Mouse (Mus musculus) hindbrain, embryonic 12.5 days (tissue): ENCODE results near the gene a. TPM values are rescaled to one million over a fixed set of nuclear protein-coding genes. Genes with fewer than 3 reads are reported as not detected.
"Not testable (repeated sequence)": the region's sequence is repeated elsewhere in the genome, so short reads cannot be mapped to it uniquely, and the experiment has no call there.

Experiments used
- ATAC-seq: fragments of 200-750 bp; cut with Nextera tagmentation; 2 replicates; pipeline ENCODE4 v1.8.0; 2017; ENCODE audit warnings: moderate TSS enrichment; ENCODE audit not compliant: low FRiP score
- H3K27ac ChIP-seq: fragments of 300-500 bp; sonication (generic); 2 replicates; pipeline ENCODE4 v1.5.1; 2016; ENCODE audit warnings: mild to moderate bottlenecking
- H3K27me3 ChIP-seq: fragments of 300-500 bp; sonication (generic); 2 replicates; pipeline ENCODE4 v1.6.1; 2016; ENCODE audit warnings: mild to moderate bottlenecking
- H3K36me3 ChIP-seq: fragments of 300-500 bp; sonication (generic); 2 replicates; pipeline ENCODE4 v1.6.1; 2016; ENCODE audit warnings: mild to moderate bottlenecking
- H3K4me1 ChIP-seq: fragments of 300-500 bp; sonication (generic); 2 replicates; pipeline ENCODE4 v1.6.1; 2016
- H3K4me2 ChIP-seq: fragments of 300-500 bp; sonication (generic); replicated peaks from 2 replicates; pipeline ENCODE4 v1.6.1; 2016; ENCODE audit warnings: mild to moderate bottlenecking
- H3K4me3 ChIP-seq: fragments of 300-500 bp; sonication (generic); 2 replicates; pipeline ENCODE4 v1.5.1; 2016; ENCODE audit warnings: mild to moderate bottlenecking
- H3K9ac ChIP-seq: fragments of 300-500 bp; sonication (generic); 2 replicates; pipeline ENCODE4 v1.6.1; 2016; ENCODE audit warnings: mild to moderate bottlenecking, moderate library complexity
- H3K9me3 ChIP-seq: fragments of 300-500 bp; sonication (generic); replicated peaks from 2 replicates; pipeline ENCODE4 v1.6.1; 2016; ENCODE audit warnings: mild to moderate bottlenecking
- WGBS: fragments of 180-500 bp; shearing (Covaris S2); methylation state at CpG from one replicate; pipeline ENCODE4 v1.1.7; 2016; 5-methylcytosine and 5-hydroxymethylcytosine counted together
- polyA plus RNA-seq: library from polyadenylated mRNA; unstranded; fragments of >200 nt; fragmentation: Nextera tagmentation; extraction: Ambion mirVana; gene quantifications from 2 replicates; pipeline ENCODE4 v1.2.1, GENCODE M21; 2016

The a gene
- polyA plus RNA-seq, 1 experiment from 2014 or later: 3.0 TPM

- Histone ChIP-seq H3K4me3 (no peak overlapping the region), H3K27me3 (no peaks in the 10 kb centered on the region), H3K36me3 (no peaks in the 10 kb centered on the region), H3K27ac (no peak overlapping the region), H3K9ac (no peak overlapping the region), H3K9me3 (no peaks in the 10 kb centered on the region), H3K4me2 (no peak overlapping the region), H3K4me1 (no peaks in the 10 kb centered on the region)
- no peak for ATAC-seq
- WGBS: 85% methylated on average over 8 of the region's 8 CpGs
Measured at GRCm38 (mm10) chr2:154991411-154991810, 200.2 kb downstream of the a start.

GRCm38 (mm10) chr2:154992083-154992482 lies 200.9 kb downstream of the a start:
- Histone ChIP-seq H3K4me1 (no peaks in the 10 kb centered on the region), H3K27ac (no peak overlapping the region), H3K9ac (no peak overlapping the region), H3K4me3 (no peak overlapping the region), H3K27me3 (no peaks in the 10 kb centered on the region), H3K4me2 (no peak overlapping the region), H3K9me3 (no peaks in the 10 kb centered on the region), H3K36me3 (no peaks in the 10 kb centered on the region)
- 87% methylated on average over 5 of the region's 5 CpGs for WGBS
- ATAC-seq: no peak

- Histone ChIP-seq H3K4me3 (no peak overlapping the region), H3K4me1 (no peaks in the 10 kb centered on the region), H3K9ac (no peak overlapping the region), H3K4me2 (no peak overlapping the region), H3K27me3 (no peaks in the 10 kb centered on the region), H3K9me3 (no peaks in the 10 kb centered on the region), H3K36me3 (no peaks in the 10 kb centered on the region), H3K27ac (no peak overlapping the region)
- WGBS: 91% methylated on average over 11 of the region's 11 CpGs
- no peak for ATAC-seq
Measured at GRCm38 (mm10) chr2:155005491-155005890, 214.3 kb downstream of the a start.

GRCm38 (mm10) chr2:155011086-155011656 lies 220.0 kb downstream of the a start:
- H3K4me3 ChIP-seq: no peak overlapping the region
- no peaks in the 10 kb centered on the region for H3K27me3 ChIP-seq
- H3K36me3 ChIP-seq: no peaks in the 10 kb centered on the region
- no peak overlapping the region for H3K9ac ChIP-seq
- no peak overlapping the region for H3K4me2 ChIP-seq
- no peak overlapping the region for H3K27ac ChIP-seq
- no peaks in the 10 kb centered on the region for H3K9me3 ChIP-seq
- no peaks in the 10 kb centered on the region for H3K4me1 ChIP-seq
- ATAC-seq: no peak
- WGBS: 50% methylated on average over 3 of the region's 3 CpGs

- Histone ChIP-seq H3K27ac (no peak overlapping the region), H3K4me1 (no peaks in the 10 kb centered on the region), H3K36me3 (no peaks in the 10 kb centered on the region), H3K9ac (no peak overlapping the region), H3K4me2 (no peak overlapping the region), H3K4me3 (no peak overlapping the region), H3K9me3 (no peaks in the 10 kb centered on the region), H3K27me3 (no peaks in the 10 kb centered on the region)
- no peak for ATAC-seq
- 83% methylated on average over 6 of the region's 6 CpGs for WGBS
Measured at GRCm38 (mm10) chr2:155012991-155013390, 221.8 kb downstream of the a start.

GRCm38 (mm10) chr2:155016751-155017150 lies 225.5 kb downstream of the a start:
- not testable (repeated sequence) for H3K4me2 ChIP-seq, H3K9me3 ChIP-seq, H3K4me1 ChIP-seq, H3K36me3 ChIP-seq, H3K9ac ChIP-seq, ATAC-seq, H3K27ac ChIP-seq, H3K4me3 ChIP-seq, H3K27me3 ChIP-seq
- WGBS: 20% methylated on average over 8 of the region's 9 CpGs

GRCm38 (mm10) chr2:155018251-155018755 lies 227.1 kb downstream of the a start, which contains the start of gene Gm14226:
TSS of gene Gm14226 (plus strand) at chr2:155018266.
- H3K4me1 ChIP-seq, H3K27me3 ChIP-seq, H3K9me3 ChIP-seq, H3K36me3 ChIP-seq: not testable (repeated sequence)
- Histone ChIP-seq H3K9ac (peak within 1 kb of the TSS; percentile 63), H3K4me2 (peak within 1 kb of the TSS; percentile 83), H3K27ac (peak within 1 kb of the TSS; percentile 83), H3K4me3 (peak within 1 kb of the TSS; percentile 40)
- ATAC-seq: 0 out of 2 replicates have a peak, but pooled peaks have one; percentile 18
- WGBS: 2% methylated on average over 24 of the region's 26 CpGs

- H3K36me3 ChIP-seq: no peaks in the 10 kb centered on the region
- H3K4me3 ChIP-seq: peak overlapping the region; percentile 40
- H3K27me3 ChIP-seq: 0 out of 2 replicates have a peak, but pooled peaks cover 5% of the 10 kb centered on the region
- H3K27ac ChIP-seq: peak overlapping the region; percentile 83
- under 1% methylated on average over 38 of the region's 38 CpGs for WGBS
- no peaks in the 10 kb centered on the region for H3K9me3 ChIP-seq
- H3K4me1 ChIP-seq: peaks cover 3% of the 10 kb centered on the region; the same call in 1 of the 2 replicates
- peak overlapping the region; percentile 63 for H3K9ac ChIP-seq
- ATAC-seq: peak; percentile 93
- peak overlapping the region; percentile 83 for H3K4me2 ChIP-seq
Measured at GRCm38 (mm10) chr2:155018762-155019641, 227.8 kb downstream of the a start.

- under 1% methylated on average over 22 of the region's 22 CpGs for WGBS
- H3K9me3 ChIP-seq: no peaks in the 10 kb centered on the region
- H3K9ac ChIP-seq: peak overlapping the region; percentile 63
- 0 out of 2 replicates have a peak, but pooled peaks cover 5% of the 10 kb centered on the region for H3K27me3 ChIP-seq
- H3K27ac ChIP-seq: peak overlapping the region; percentile 83
- peak; percentile 91 for ATAC-seq
- H3K4me1 ChIP-seq: peaks cover 3% of the 10 kb centered on the region; the same call in 1 of the 2 replicates
- no peaks in the 10 kb centered on the region for H3K36me3 ChIP-seq
- H3K4me2 ChIP-seq: peak overlapping the region; percentile 83
- peak overlapping the region; percentile 40 for H3K4me3 ChIP-seq
Measured at GRCm38 (mm10) chr2:155019673-155020072, 228.5 kb downstream of the a start.

- H3K9me3 ChIP-seq, H3K27me3 ChIP-seq, H3K36me3 ChIP-seq, H3K4me3 ChIP-seq, ATAC-seq, H3K27ac ChIP-seq, H3K9ac ChIP-seq, H3K4me1 ChIP-seq: not testable (repeated sequence)
- WGBS: 18% methylated on average over 20 of the region's 20 CpGs
- peak overlapping the region; percentile 83 for H3K4me2 ChIP-seq
Measured at GRCm38 (mm10) chr2:155020247-155020826, 229.1 kb downstream of the a start.

GRCm38 (mm10) chr2:155030831-155031230 lies 239.6 kb downstream of the a start:
- WGBS: 74% methylated on average over 7 of the region's 7 CpGs
- H3K4me3 ChIP-seq: no peak overlapping the region
- H3K36me3 ChIP-seq: no peaks in the 10 kb centered on the region
- H3K4me2 ChIP-seq: no peak overlapping the region
- H3K27me3 ChIP-seq: no peaks in the 10 kb centered on the region
- no peak for ATAC-seq
- no peak overlapping the region for H3K9ac ChIP-seq
- no peak overlapping the region for H3K27ac ChIP-seq
- H3K9me3 ChIP-seq: no peaks in the 10 kb centered on the region
- no peaks in the 10 kb centered on the region for H3K4me1 ChIP-seq

- 51% methylated on average over 19 of the region's 19 CpGs for WGBS
- Histone ChIP-seq H3K27ac (no peak overlapping the region), H3K4me1 (no peaks in the 10 kb centered on the region), H3K9ac (no peak overlapping the region), H3K4me2 (no peak overlapping the region), H3K4me3 (no peak overlapping the region), H3K36me3 (no peaks in the 10 kb centered on the region), H3K9me3 (no peaks in the 10 kb centered on the region), H3K27me3 (no peaks in the 10 kb centered on the region)
- no peak for ATAC-seq
Measured at GRCm38 (mm10) chr2:155032938-155033710, 241.9 kb downstream of the a start.
